Mouse (Mus musculus) bone marrow, adult 2 months (tissue): Measurements from ENCODE around the gene Nyap1. TPM values are rescaled to one million over a fixed set of nuclear protein-coding genes. Genes with fewer than 3 reads are reported as not detected.

Experiments
- H3K27ac ChIP-seq: fragments of 200-500 bp; 2 replicates; pipeline ENCODE4 v1.5.1; 2012; ENCODE audit warnings: low read depth, mild to moderate bottlenecking, control low read depth, inconsistent platforms, low read length; ENCODE audit not compliant: control insufficient read depth, poor library complexity, insufficient read depth
- H3K4me1 ChIP-seq: fragments of 200-500 bp; 2 replicates; pipeline ENCODE4 v1.6.1; 2011; ENCODE audit warnings: low read length; ENCODE audit not compliant: control insufficient read depth, insufficient read depth
- H3K4me3 ChIP-seq: fragments of 200-500 bp; replicated peaks from 2 replicates; pipeline ENCODE3; 2011; ENCODE audit warnings: mild to moderate bottlenecking, low read depth, low read length, control low read depth; ENCODE audit not compliant: control insufficient read depth
- CTCF ChIP-seq: fragments of 200-500 bp; IDR thresholded peaks from 2 replicates; pipeline ENCODE4 v1.5.1; 2011; ENCODE audit warnings: low read length, control low read depth; ENCODE audit not compliant: control insufficient read depth, insufficient read depth
- POLR2A ChIP-seq: fragments of 200-500 bp; IDR thresholded peaks from 2 replicates; pipeline ENCODE4 v1.6.1; 2011; ENCODE audit warnings: low read depth, mild to moderate bottlenecking, control low read depth, low read length, borderline replicate concordance; ENCODE audit not compliant: control insufficient read depth
- WGBS: fragments of 180-500 bp; shearing (Covaris S2); methylation state at CpG from one replicate; pipeline ENCODE4 v1.1.7; 2018; 5-methylcytosine and 5-hydroxymethylcytosine counted together
- polyA plus RNA-seq: library from polyadenylated mRNA; stranded (reverse); fragments of >200 nt; gene quantifications from 2 replicates; pipeline ENCODE4 v1.2.4, GENCODE M21; 2011; ENCODE audit warnings: low replicate concordance; ENCODE audit not compliant: missing spikeins, insufficient read depth, insufficient read length

Nyap1 gene
- polyA plus RNA-seq, 1 experiment = 1.9 TPM

DNA sequence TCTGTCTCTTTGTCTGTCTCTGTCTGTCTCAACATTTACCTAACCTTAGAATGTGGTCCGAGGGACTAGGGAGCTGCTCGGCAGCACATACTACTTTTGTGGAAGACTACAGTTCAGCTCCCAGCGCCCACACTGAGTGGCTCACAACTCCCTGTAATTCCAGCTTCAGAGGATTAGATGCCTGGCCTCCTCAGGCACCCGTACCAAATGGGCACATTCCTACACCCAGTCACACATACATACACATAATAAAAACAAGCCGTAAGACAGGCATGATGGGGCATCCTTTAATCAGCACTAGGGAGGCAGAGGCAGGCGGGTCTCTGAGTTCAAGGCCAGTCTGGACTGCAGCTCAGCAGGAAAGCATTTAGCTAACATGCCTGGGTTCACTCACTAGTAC lies 1.4 kb upstream of the Nyap1 start:
- Histone ChIP-seq H3K27ac (no peak overlapping the region), H3K4me3 (no peak overlapping the region), H3K4me1 (peaks cover 2% of the 10 kb centered on the region; the same call in 1 of the 2 replicates)
- WGBS = 92% methylated on average over 6 of the region's 6 CpGs
- no peak for TF ChIP-seq CTCF
- TF ChIP-seq POLR2A = no peak

DNA sequence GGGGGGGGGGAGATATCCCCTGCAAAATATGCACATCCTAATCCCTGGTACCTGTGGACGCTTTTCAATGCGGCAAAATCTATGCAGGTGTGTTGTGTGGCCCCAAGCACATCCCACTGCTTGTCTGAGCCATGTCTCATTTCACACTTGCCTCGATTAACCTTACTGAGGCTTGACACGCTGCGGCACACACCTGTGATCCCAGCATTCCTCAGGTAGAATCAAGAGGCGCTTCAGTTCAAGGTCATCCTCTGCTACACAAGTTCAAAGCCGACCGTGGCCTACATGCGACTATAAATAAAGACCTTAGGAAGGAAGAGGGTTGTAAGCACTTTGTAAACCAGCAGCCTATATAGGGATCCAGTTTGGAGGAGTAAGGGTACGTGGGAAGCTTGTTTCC lies 641 bp upstream of the Nyap1 start:
- Histone ChIP-seq H3K27ac (no peak overlapping the region), H3K4me3 (no peak overlapping the region), H3K4me1 (peaks cover 2% of the 10 kb centered on the region; the same call in 1 of the 2 replicates)
- TF ChIP-seq CTCF = no peak
- TF ChIP-seq POLR2A = no peak
- 64% methylated on average over 10 of the region's 10 CpGs for WGBS

- Histone ChIP-seq H3K4me3 (peak overlapping the region; percentile 39), H3K27ac (no peak overlapping the region), H3K4me1 (peaks cover 2% of the 10 kb centered on the region; the same call in 1 of the 2 replicates)
- TF ChIP-seq POLR2A (no peak), CTCF (no peak)
- 73% methylated on average over 11 of the region's 11 CpGs for WGBS
Observed at GRCm38 (mm10) chr5:137740506-137740905, 901 bp downstream of the Nyap1 start.

- 73% methylated on average over 9 of the region's 9 CpGs for WGBS
- Histone ChIP-seq H3K27ac (no peak overlapping the region), H3K4me3 (no peak overlapping the region), H3K4me1 (no peaks in the 10 kb centered on the region; the same call in 1 of the 2 replicates)
- TF ChIP-seq POLR2A (no peak), CTCF (no peak)
Observed at GRCm38 (mm10) chr5:137739471-137739870, 1.9 kb downstream of the Nyap1 start.

DNA sequence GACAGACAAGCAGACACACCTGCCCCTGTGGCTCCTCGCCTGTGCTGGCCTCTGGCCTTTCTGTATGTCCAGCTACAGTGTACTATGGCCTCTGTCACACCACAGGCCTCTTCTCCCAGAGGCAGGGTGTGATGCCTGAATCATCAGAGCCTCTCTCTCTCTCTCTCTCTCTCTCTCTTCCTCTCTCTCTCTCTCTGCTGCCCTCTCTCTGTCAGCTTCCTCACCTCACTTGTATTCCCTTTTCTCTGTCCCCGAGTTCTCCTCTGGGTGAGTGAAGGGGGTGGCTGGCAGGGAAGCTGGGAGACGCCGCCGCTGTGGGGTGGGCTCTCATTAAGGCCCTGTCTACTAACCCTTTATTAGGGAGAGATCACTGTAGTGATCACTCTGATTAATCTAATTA lies 2.9 kb downstream of the Nyap1 start:
- H3K4me1 ChIP-seq = no peaks in the 10 kb centered on the region; the same call in 1 of the 2 replicates
- TF ChIP-seq POLR2A = no peak
- TF ChIP-seq CTCF = no peak
- 50% methylated on average over 5 of the region's 5 CpGs for WGBS
- H3K27ac ChIP-seq = no peak overlapping the region
- no peak overlapping the region for H3K4me3 ChIP-seq

DNA sequence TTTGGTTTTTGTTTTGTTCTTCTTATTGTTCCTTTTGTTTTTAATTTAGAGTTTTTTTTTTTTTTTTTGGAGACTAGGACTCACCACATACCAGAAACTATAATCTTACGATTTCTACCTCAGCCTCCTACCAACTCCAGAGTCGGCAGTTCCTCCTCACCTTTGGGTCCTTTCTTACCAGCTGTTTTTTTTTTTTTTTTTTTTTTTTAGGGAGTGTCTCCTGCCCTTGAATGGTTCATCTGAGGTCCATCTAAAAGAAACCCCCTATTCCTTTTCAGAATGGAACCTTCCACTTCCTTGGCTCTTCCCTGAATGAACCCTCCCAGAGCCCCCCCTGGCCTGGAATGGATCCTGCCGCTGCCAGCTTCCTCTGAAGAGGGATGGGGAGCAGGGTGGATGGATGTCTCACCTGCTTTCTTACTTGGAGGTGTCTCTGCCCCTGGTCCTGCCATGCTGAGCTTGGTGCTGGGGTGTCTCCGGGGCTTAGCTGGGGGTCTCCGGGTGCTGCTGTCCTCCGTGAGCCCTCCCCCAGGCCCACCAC lies 3.9 kb downstream of the Nyap1 start:
- no peak overlapping the region for H3K4me3 ChIP-seq
- no peak overlapping the region for H3K27ac ChIP-seq
- H3K4me1 ChIP-seq = no peaks in the 10 kb centered on the region; the same call in 1 of the 2 replicates
- WGBS = 80% methylated on average over 6 of the region's 6 CpGs
- TF ChIP-seq POLR2A (no peak), CTCF (no peak)

GRCm38 (mm10) chr5:137734289-137735061 lies 6.9 kb downstream of the Nyap1 start:
- no peak overlapping the region for H3K4me3 ChIP-seq
- H3K27ac ChIP-seq = no peak overlapping the region
- 31% methylated on average over 6 of the region's 6 CpGs for WGBS
- H3K4me1 ChIP-seq = no peaks in the 10 kb centered on the region
- TF ChIP-seq POLR2A (no peak), CTCF (no peak)

- H3K4me1 ChIP-seq = no peaks in the 10 kb centered on the region
- no peak overlapping the region for H3K27ac ChIP-seq
- 87% methylated on average over 12 of the region's 12 CpGs for WGBS
- TF ChIP-seq POLR2A (no peak), CTCF (no peak)
- H3K4me3 ChIP-seq = no peak overlapping the region
Observed at GRCm38 (mm10) chr5:137733638-137734288, 7.6 kb downstream of the Nyap1 start.
